Mouse (Mus musculus): ENCODE results near the gene Ak3.

GRCm38 (mm10) chr19:29039334-29039733 is 8.4 kb downstream of the Ak3 start:
- no peak for TF ChIP-seq EP300 (optimal IDR thresholded peaks at IDR 0.05)
- peak; percentile 40 for TF ChIP-seq CTCF (IDR thresholded peaks at IDR 0.05; ENCODE audit: low read depth)
